Mouse (Mus musculus) limb, embryonic 14.5 days (tissue): ENCODE measurements around the gene Gna14. TPM values are rescaled to one million over a fixed set of nuclear protein-coding genes. Genes with fewer than 3 reads are reported as not detected.

Experiments
- ATAC-seq: fragments of 200-750 bp; cut with Nextera tagmentation; 2 replicates; pipeline ENCODE4 v1.8.0; 2017; ENCODE audit warnings: low read depth, moderate number of reproducible peaks, moderate TSS enrichment; ENCODE audit not compliant: low FRiP score
- DNase-seq: peaks from one replicate; pipeline ENCODE4 v3.0.0-alpha.2; 2015; ENCODE audit warnings: low spot score
- H3K27ac ChIP-seq: fragments of 300-500 bp; sonication (generic); replicated peaks from 2 replicates; pipeline ENCODE4 v1.5.1; 2014; ENCODE audit warnings: low read depth, mild to moderate bottlenecking, low read length, moderate library complexity, mixed read lengths
- H3K27me3 ChIP-seq: fragments of 300-500 bp; sonication (generic); 2 replicates; pipeline ENCODE4 v1.6.1; 2014; ENCODE audit warnings: low read length, mixed read lengths; ENCODE audit not compliant: control insufficient read depth, insufficient read depth
- H3K36me3 ChIP-seq: fragments of 300-500 bp; sonication (generic); 2 replicates; pipeline ENCODE4 v1.6.1; 2014; ENCODE audit warnings: mild to moderate bottlenecking, low read length, moderate library complexity, mixed read lengths; ENCODE audit not compliant: control insufficient read depth, insufficient read depth
- H3K4me1 ChIP-seq: fragments of 300-500 bp; sonication (generic); 2 replicates; pipeline ENCODE4 v1.6.1; 2014; ENCODE audit warnings: antibody characterized with exemption, low read length, mixed read lengths; ENCODE audit not compliant: control insufficient read depth, insufficient read depth
- H3K4me2 ChIP-seq: fragments of 300-500 bp; sonication (generic); replicated peaks from 2 replicates; pipeline ENCODE4 v1.6.1; 2014; ENCODE audit warnings: low read depth, mild to moderate bottlenecking, low read length, moderate library complexity; ENCODE audit not compliant: severe bottlenecking
- H3K4me3 ChIP-seq: fragments of 300-500 bp; sonication (generic); replicated peaks from 2 replicates; pipeline ENCODE4 v1.5.1; 2014; ENCODE audit warnings: low read length
- H3K9ac ChIP-seq: fragments of 300-500 bp; sonication (generic); 2 replicates; pipeline ENCODE4 v1.6.1; 2014; ENCODE audit warnings: mild to moderate bottlenecking, low read depth, low read length, moderate library complexity; ENCODE audit not compliant: severe bottlenecking
- H3K9me3 ChIP-seq: fragments of 300-500 bp; sonication (generic); 2 replicates; pipeline ENCODE4 v1.6.1; 2016; ENCODE audit warnings: low read length; ENCODE audit not compliant: control insufficient read depth
- POLR2A ChIP-seq: fragments of 200-500 bp; IDR thresholded peaks from 2 replicates; pipeline ENCODE4 v1.8.0; 2012; ENCODE audit warnings: inconsistent platforms, mild to moderate bottlenecking, moderate library complexity, borderline replicate concordance; ENCODE audit not compliant: insufficient read depth, insufficient read length; ENCODE audit errors: extremely low read depth
- WGBS: fragments of 180-500 bp; shearing (Covaris S2); extraction: QIAGEN DNeasy Blood & Tissue Kit; methylation state at CpG from one replicate; pipeline ENCODE4 v1.1.7; 2014; 5-methylcytosine and 5-hydroxymethylcytosine counted together
- polyA plus RNA-seq, 2 experiments: library from polyadenylated mRNA; depleted of rRNA in 1 of 2; stranded (reverse) in 1 of 2; unstranded in 1 of 2; fragments of >200 nt; fragmentation: Nextera tagmentation in 1 of 2; extraction: Ambion mirVana in 1 of 2; gene quantifications; 2 replicates each; pipeline versions ENCODE4 v1.2.1 to v1.2.3; 2012 to 2014

Gna14 gene
- polyA plus RNA-seq, 2 experiments: 4.0 to 4.3 TPM

DNA sequence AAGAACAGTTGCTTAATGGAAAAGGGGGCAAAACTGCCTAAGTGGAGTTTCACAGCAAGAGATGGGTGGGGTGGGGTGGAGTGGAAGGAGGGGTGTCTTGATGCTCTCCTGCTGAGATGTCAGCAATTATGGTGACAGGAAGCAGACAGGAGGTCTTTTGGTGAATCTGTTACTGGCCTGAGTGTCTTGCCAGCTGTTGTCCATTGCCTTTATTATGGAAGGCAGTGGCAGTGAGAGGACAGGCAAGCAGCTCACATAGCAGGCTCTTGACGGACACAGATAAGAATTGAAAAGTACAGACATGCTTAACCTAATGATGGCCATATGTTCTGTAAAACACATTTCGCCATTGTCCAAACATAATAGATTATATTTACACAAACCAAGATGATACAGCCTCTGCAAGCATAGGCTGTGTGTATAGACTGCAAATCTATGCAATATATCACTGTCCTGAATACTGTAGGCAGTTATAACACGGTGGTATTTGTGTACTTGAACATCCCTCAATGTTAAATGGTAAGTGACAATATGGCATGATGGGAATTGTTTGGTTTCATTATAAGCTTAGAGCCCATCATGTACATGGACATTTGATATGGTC, 92.8 kb downstream of the Gna14 start:
- WGBS: 73% methylated on average over 3 of the region's 3 CpGs
- H3K36me3 ChIP-seq: no peaks in the 10 kb centered on the region
- H3K4me2 ChIP-seq: no peak overlapping the region
- H3K9ac ChIP-seq: no peak overlapping the region
- H3K27ac ChIP-seq: no peak overlapping the region
- no peak overlapping the region for H3K4me3 ChIP-seq
- no peaks in the 10 kb centered on the region for H3K27me3 ChIP-seq
- no peak for TF ChIP-seq POLR2A
- H3K4me1 ChIP-seq: no peaks in the 10 kb centered on the region
- no peaks in the 10 kb centered on the region for H3K9me3 ChIP-seq
- DNase-seq: no peak
- ATAC-seq: no peak

DNA sequence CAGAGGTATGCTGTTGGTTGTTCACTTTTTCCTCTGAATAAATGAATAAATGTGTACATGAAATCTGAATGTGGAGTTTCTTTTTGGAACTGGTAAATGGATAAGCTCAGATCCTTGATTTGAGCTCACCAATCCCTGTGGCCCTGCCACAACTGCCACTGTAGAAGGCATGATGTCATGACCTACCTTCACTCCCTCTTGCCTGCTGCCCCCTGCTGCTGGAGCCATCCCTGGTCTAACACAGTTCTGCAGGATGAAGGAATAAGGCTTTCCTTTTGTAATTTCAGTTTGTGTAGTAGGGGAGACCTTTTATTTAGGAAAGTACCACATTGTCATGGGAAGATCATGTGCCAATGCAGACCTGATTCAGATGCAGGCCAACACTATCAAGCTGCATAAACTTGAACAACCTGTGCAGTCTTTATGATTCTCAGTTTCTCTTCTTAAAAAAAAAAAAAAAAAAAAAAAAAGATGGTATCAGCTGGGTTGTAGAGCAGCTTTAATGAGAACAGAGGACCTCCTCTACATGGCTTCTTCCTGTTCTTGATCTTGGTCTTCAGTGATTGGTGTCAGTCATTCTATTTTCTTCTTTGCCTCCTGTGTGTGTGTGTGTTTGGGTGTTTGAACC, 93.8 kb downstream of the Gna14 start:
- TF ChIP-seq POLR2A: no peak
- no peak for ATAC-seq

DNA sequence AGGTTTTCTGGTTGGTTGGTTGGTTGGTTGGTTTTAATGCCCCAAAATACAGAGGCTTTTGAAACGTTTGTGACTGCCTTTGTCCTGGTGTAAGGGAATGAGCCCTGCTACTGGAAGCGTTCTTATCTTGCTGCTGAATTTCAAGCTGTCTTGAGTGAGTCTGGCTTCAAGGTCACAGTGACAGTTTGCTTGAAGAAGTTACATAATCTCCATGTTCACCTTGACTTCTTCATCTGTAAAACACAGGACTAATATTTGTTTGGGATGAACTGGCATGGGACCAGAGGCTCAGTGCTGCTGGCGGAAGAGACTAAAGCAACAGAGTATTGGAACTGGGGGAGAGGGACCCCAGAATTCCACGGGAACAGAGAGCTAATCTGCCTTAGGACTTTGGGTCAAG, 94.4 kb downstream of the Gna14 start:
- no peak overlapping the region for H3K4me3 ChIP-seq
- ATAC-seq: no peak
- no peak for TF ChIP-seq POLR2A
- H3K9ac ChIP-seq: no peak overlapping the region
- H3K9me3 ChIP-seq: no peaks in the 10 kb centered on the region
- H3K4me2 ChIP-seq: no peak overlapping the region
- no peaks in the 10 kb centered on the region for H3K27me3 ChIP-seq
- no peaks in the 10 kb centered on the region for H3K36me3 ChIP-seq
- H3K27ac ChIP-seq: no peak overlapping the region
- WGBS: 85% methylated on average over 4 of the region's 4 CpGs
- DNase-seq: no peak
- H3K4me1 ChIP-seq: no peaks in the 10 kb centered on the region

More for the DNA sequence above, 93.8 kb downstream of the Gna14 start:
- H3K9me3 ChIP-seq: no peaks in the 10 kb centered on the region
- no peak overlapping the region for H3K9ac ChIP-seq
- H3K36me3 ChIP-seq: no peaks in the 10 kb centered on the region
- no peaks in the 10 kb centered on the region for H3K4me1 ChIP-seq
- DNase-seq: no peak
- no peak overlapping the region for H3K4me2 ChIP-seq
- no peaks in the 10 kb centered on the region for H3K27me3 ChIP-seq
- H3K27ac ChIP-seq: no peak overlapping the region
- H3K4me3 ChIP-seq: no peak overlapping the region

DNA sequence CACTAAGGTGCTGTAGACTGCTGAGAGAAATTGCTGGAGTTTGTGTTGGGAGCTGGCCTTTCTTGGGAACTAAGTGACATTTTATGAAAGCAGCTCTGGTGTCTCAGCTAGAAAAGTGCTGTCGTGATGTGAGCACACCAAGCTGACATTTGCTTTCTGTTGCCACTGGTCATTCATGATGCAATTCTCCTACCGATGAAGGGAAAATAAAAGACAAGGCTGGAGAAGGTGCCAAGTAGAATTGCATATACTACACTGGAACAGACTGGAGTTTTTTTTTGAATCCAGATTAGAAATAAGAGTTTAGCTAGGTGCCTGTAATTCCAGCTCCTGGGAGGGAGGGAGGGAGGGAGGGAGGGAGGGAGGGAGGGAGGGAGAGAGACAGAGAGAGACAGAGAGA, 98.7 kb downstream of the Gna14 start:
- no peak overlapping the region for H3K4me2 ChIP-seq
- no peak overlapping the region for H3K4me3 ChIP-seq
- no peaks in the 10 kb centered on the region for H3K9me3 ChIP-seq
- no peak for ATAC-seq
- no peak for DNase-seq
- no peak overlapping the region for H3K9ac ChIP-seq
- H3K27me3 ChIP-seq: no peaks in the 10 kb centered on the region
- H3K4me1 ChIP-seq: no peaks in the 10 kb centered on the region
- TF ChIP-seq POLR2A: no peak
- WGBS: 86% methylated on average over 2 of the region's 2 CpGs
- H3K27ac ChIP-seq: no peak overlapping the region
- no peaks in the 10 kb centered on the region for H3K36me3 ChIP-seq

DNA sequence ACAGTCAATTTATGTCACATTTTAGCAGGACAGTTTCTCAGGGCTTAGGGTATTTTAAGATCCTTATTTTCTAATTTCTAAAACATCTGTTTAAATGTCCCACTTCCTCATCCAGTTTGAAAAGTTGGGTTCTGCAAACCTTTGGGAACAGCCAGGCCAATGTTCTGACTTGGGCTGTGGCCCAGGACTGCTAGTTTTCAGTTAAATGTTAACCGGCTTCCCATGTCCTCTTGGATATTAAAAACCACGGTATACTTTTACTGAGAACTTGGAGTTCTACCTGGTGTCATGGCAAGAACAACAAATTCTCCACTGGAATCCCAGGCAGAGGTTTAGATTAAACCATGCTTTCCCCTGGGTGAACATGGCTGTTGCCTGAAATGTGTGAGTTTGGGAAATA, 102.9 kb downstream of the Gna14 start:
- H3K9ac ChIP-seq: no peak overlapping the region
- no peaks in the 10 kb centered on the region for H3K9me3 ChIP-seq
- 73% methylated on average over 2 of the region's 2 CpGs for WGBS
- no peak for DNase-seq
- H3K27ac ChIP-seq: no peak overlapping the region
- no peaks in the 10 kb centered on the region for H3K27me3 ChIP-seq
- no peaks in the 10 kb centered on the region for H3K36me3 ChIP-seq
- no peak for TF ChIP-seq POLR2A
- ATAC-seq: no peak
- no peaks in the 10 kb centered on the region for H3K4me1 ChIP-seq
- no peak overlapping the region for H3K4me3 ChIP-seq
- no peak overlapping the region for H3K4me2 ChIP-seq
